Mouse (Mus musculus) liver, adult 2 months (tissue): ENCODE data around the gene Fam173a.

Source experiments
- CTCF ChIP-seq: fragments of 200-500 bp; IDR thresholded peaks from 2 replicates; pipeline ENCODE4 v1.5.1; 2011; ENCODE audit warnings: low read depth, low read length, control low read depth
- POLR2A ChIP-seq: fragments of 200-500 bp; IDR thresholded peaks from 2 replicates; pipeline ENCODE4 v1.6.1; 2011; ENCODE audit warnings: low read length, control low read depth; ENCODE audit not compliant: insufficient read depth; ENCODE audit errors: extremely low read depth

GRCm38 (mm10) chr17:25796951-25797369, 4.3 kb upstream of the Fam173a start, which contains the start of gene Metrn:
- no peak for TF ChIP-seq CTCF
- TF ChIP-seq POLR2A, result no peak
